Mouse (Mus musculus) MEL (cell line): ENCODE results near the gene Map3k6. TPM values are rescaled to one million over a fixed set of nuclear protein-coding genes. Genes with fewer than 3 reads are reported as not detected.

ENCODE experiments used
- DNase-seq: peaks from one replicate; pipeline ENCODE4 v3.0.0; 2011; ENCODE audit warnings: low read depth, low spot score
- H3K27ac ChIP-seq: 2 replicates; pipeline ENCODE4 v1.5.1; 2012; ENCODE audit warnings: low read depth, mild to moderate bottlenecking, control low read depth, low read length, moderate library complexity; ENCODE audit not compliant: control insufficient read depth
- H3K27me3 ChIP-seq, 2 experiments: fragments of 150-350 bp in 1 of 2; sonication (generic) in 1 of 2; 2 replicates each; pipeline ENCODE4 v1.6.1; 2012; ENCODE audit warnings: low read length in 2 of 2, mild to moderate bottlenecking in 2 of 2, improper control_type of control experiment in 1 of 2, moderate library complexity in 1 of 2; ENCODE audit not compliant: insufficient read depth in 2 of 2, control insufficient read depth in 1 of 2
- H3K36me3 ChIP-seq, 2 experiments: 2 replicates each; pipeline ENCODE4 v1.6.1; 2012 to 2014; ENCODE audit warnings: low read length in 2 of 2, improper control_type of control experiment in 1 of 2, inconsistent platforms in 1 of 2, mild to moderate bottlenecking in 1 of 2; ENCODE audit not compliant: insufficient read depth in 2 of 2, control insufficient read depth in 1 of 2
- H3K4me1 ChIP-seq, 2 experiments: fragments of 150-350 bp in 1 of 2; sonication (generic) in 1 of 2; 2 replicates each; pipeline ENCODE4 v1.6.1; 2012; ENCODE audit warnings: low read length in 2 of 2, improper control_type of control experiment in 1 of 2, mild to moderate bottlenecking in 1 of 2; ENCODE audit not compliant: insufficient read depth in 2 of 2, control insufficient read depth in 1 of 2
- H3K4me3 ChIP-seq, 2 experiments: fragments of 150-350 bp in 1 of 2; sonication (generic) in 1 of 2; 2 replicates each; pipeline ENCODE4 v1.5.1; 2012; ENCODE audit warnings: low read depth in 2 of 2, low read length in 2 of 2, mild to moderate bottlenecking in 2 of 2, moderate library complexity in 2 of 2, control low read depth in 1 of 2, improper control_type of control experiment in 1 of 2; ENCODE audit not compliant: control insufficient read depth in 1 of 2, insufficient read depth in 1 of 2
- H3K79me2 ChIP-seq: 2 replicates; pipeline ENCODE4 v1.6.1; 2012; ENCODE audit warnings: mild to moderate bottlenecking, low read length, moderate library complexity; ENCODE audit not compliant: control insufficient read depth, poor library complexity, insufficient read depth
- H3K9ac ChIP-seq: 2 replicates; pipeline ENCODE4 v1.6.1; 2012; ENCODE audit warnings: low read depth, mild to moderate bottlenecking, control low read depth, low read length, moderate library complexity; ENCODE audit not compliant: control insufficient read depth, poor library complexity, severe bottlenecking
- H3K9me3 ChIP-seq: fragments of 150-350 bp; sonication (generic); replicated peaks from 2 replicates; pipeline ENCODE4 v1.6.1; 2012; ENCODE audit warnings: mild to moderate bottlenecking, low read length, improper control_type of control experiment, moderate library complexity; ENCODE audit not compliant: insufficient read depth
- BHLHE40 ChIP-seq: IDR thresholded peaks from 2 replicates; pipeline ENCODE4 v1.6.1; 2012; ENCODE audit warnings: low read depth, mild to moderate bottlenecking, inconsistent platforms, low read length, improper control_type of control experiment, borderline replicate concordance
- CHD2 ChIP-seq: IDR thresholded peaks from 2 replicates; pipeline ENCODE4 v1.6.1; 2011; ENCODE audit warnings: low read length, improper control_type of control experiment
- CTCF ChIP-seq, 3 experiments: IDR thresholded peaks in 2 of 3; conservative IDR thresholded peaks in 1 of 3; 2 replicates each; pipeline ENCODE4 v1.5.1; 2011 to 2012; ENCODE audit warnings: low read length in 3 of 3, low read depth in 2 of 3, mild to moderate bottlenecking in 2 of 3, improper control_type of control experiment in 1 of 3, inconsistent platforms in 1 of 3, mixed read lengths in 1 of 3, moderate library complexity in 1 of 3; ENCODE audit not compliant: control insufficient read depth in 1 of 3, insufficient read depth in 1 of 3, poor library complexity in 1 of 3, severe bottlenecking in 1 of 3
- E2F4 ChIP-seq: IDR thresholded peaks from 2 replicates; pipeline ENCODE4 v1.6.1; 2011; ENCODE audit warnings: low read depth, low read length, improper control_type of control experiment, borderline replicate concordance
- ELF1 ChIP-seq: IDR thresholded peaks from 2 replicates; pipeline ENCODE4 v1.6.1; 2014; ENCODE audit warnings: low read depth, mild to moderate bottlenecking, inconsistent platforms, low read length, improper control_type of control experiment, moderate library complexity
- EP300 ChIP-seq, 2 experiments: IDR thresholded peaks; 2 replicates each; pipeline ENCODE4 v1.6.1; 2011; ENCODE audit warnings: improper control_type of control experiment in 2 of 2, low read length in 2 of 2, low read depth in 1 of 2, mild to moderate bottlenecking in 1 of 2
- ETS1 ChIP-seq: IDR thresholded peaks from 2 replicates; pipeline ENCODE4 v1.6.1; 2012; ENCODE audit warnings: low read depth, mild to moderate bottlenecking, inconsistent platforms, low read length, improper control_type of control experiment, moderate library complexity
- HCFC1 ChIP-seq: IDR thresholded peaks from 2 replicates; pipeline ENCODE4 v1.6.1; 2012; ENCODE audit warnings: low read depth, mild to moderate bottlenecking, inconsistent platforms, low read length, improper control_type of control experiment, moderate library complexity
- JUND ChIP-seq: IDR thresholded peaks from 2 replicates; pipeline ENCODE4 v1.6.1; 2011; ENCODE audit warnings: low read depth, mild to moderate bottlenecking, improper control_type of control experiment, low read length
- KAT2A ChIP-seq: conservative IDR thresholded peaks from 2 replicates; pipeline ENCODE4 v1.6.1; 2012; ENCODE audit warnings: low read depth, low read length, improper control_type of control experiment, inconsistent platforms
- MAFK ChIP-seq: IDR thresholded peaks from 2 replicates; pipeline ENCODE4 v1.6.1; 2011; ENCODE audit warnings: low read depth, mild to moderate bottlenecking, low read length, improper control_type of control experiment, borderline replicate concordance
- MAX ChIP-seq: IDR thresholded peaks from 2 replicates; pipeline ENCODE4 v1.6.1; 2011; ENCODE audit warnings: low read length, improper control_type of control experiment
- MAZ ChIP-seq: IDR thresholded peaks from 2 replicates; pipeline ENCODE4 v1.6.1; 2012; ENCODE audit warnings: low read depth, mild to moderate bottlenecking, inconsistent platforms, low read length, improper control_type of control experiment
- MEF2A ChIP-seq: IDR thresholded peaks from 2 replicates; pipeline ENCODE4 v1.6.1; 2014; ENCODE audit warnings: low read depth, mild to moderate bottlenecking, inconsistent platforms, low read length, improper control_type of control experiment; ENCODE audit not compliant: poor library complexity, insufficient replicate concordance, severe bottlenecking; ENCODE audit errors: extremely low read depth
- MXI1 ChIP-seq: IDR thresholded peaks from 2 replicates; pipeline ENCODE4 v1.6.1; 2011; ENCODE audit warnings: mild to moderate bottlenecking, low read depth, low read length, improper control_type of control experiment
- MYB ChIP-seq: IDR thresholded peaks from 2 replicates; pipeline ENCODE4 v1.6.1; 2011; ENCODE audit warnings: mild to moderate bottlenecking, low read depth, low read length, improper control_type of control experiment
- MYC ChIP-seq: IDR thresholded peaks from 2 replicates; pipeline ENCODE4 v1.6.1; 2011; ENCODE audit warnings: low read depth, mild to moderate bottlenecking, low read length, improper control_type of control experiment, moderate library complexity
- NELFE ChIP-seq: IDR thresholded peaks from 2 replicates; pipeline ENCODE4 v1.6.1; 2011; ENCODE audit warnings: low read depth, low read length, improper control_type of control experiment
- NRF1 ChIP-seq: IDR thresholded peaks from 2 replicates; pipeline ENCODE4 v1.6.1; 2014; ENCODE audit warnings: low read depth, mild to moderate bottlenecking, inconsistent platforms, low read length, improper control_type of control experiment, moderate library complexity; ENCODE audit not compliant: poor library complexity, insufficient read depth, severe bottlenecking
- POLR2A ChIP-seq, 2 experiments: IDR thresholded peaks; 2 replicates each; pipeline ENCODE4 v1.6.1; 2011 to 2012; ENCODE audit warnings: low read length in 2 of 2, mild to moderate bottlenecking in 2 of 2, control low read depth in 1 of 2, improper control_type of control experiment in 1 of 2, low read depth in 1 of 2, moderate library complexity in 1 of 2; ENCODE audit not compliant: control insufficient read depth in 1 of 2, insufficient read depth in 1 of 2, poor library complexity in 1 of 2
- POLR2AphosphoS2 ChIP-seq: IDR thresholded peaks from 2 replicates; pipeline ENCODE4 v1.6.1; 2011; ENCODE audit warnings: low read length, improper control_type of control experiment
- RAD21 ChIP-seq: IDR thresholded peaks from 2 replicates; pipeline ENCODE4 v1.6.1; 2011; ENCODE audit warnings: mild to moderate bottlenecking, low read depth, low read length, improper control_type of control experiment
- RCOR1 ChIP-seq: IDR thresholded peaks from 2 replicates; pipeline ENCODE4 v1.6.1; 2012; ENCODE audit warnings: low read depth, mild to moderate bottlenecking, inconsistent platforms, low read length, improper control_type of control experiment
- SIN3A ChIP-seq: IDR thresholded peaks from 2 replicates; pipeline ENCODE4 v1.6.1; 2012; ENCODE audit warnings: low read length, improper control_type of control experiment, inconsistent platforms
- SMC3 ChIP-seq: IDR thresholded peaks from 2 replicates; pipeline ENCODE4 v1.6.1; 2011; ENCODE audit warnings: low read depth, low read length, improper control_type of control experiment
- TAL1 ChIP-seq: IDR thresholded peaks from 2 replicates; pipeline ENCODE4 v1.6.1; 2012; ENCODE audit warnings: mild to moderate bottlenecking, inconsistent platforms, low read length, moderate library complexity, mixed read lengths
- TBP ChIP-seq: IDR thresholded peaks from 2 replicates; pipeline ENCODE4 v1.8.0; 2011; ENCODE audit warnings: low read depth, low read length, improper control_type of control experiment
- TCF12 ChIP-seq: IDR thresholded peaks from 2 replicates; pipeline ENCODE4 v1.6.1; 2014; ENCODE audit warnings: low read depth, mild to moderate bottlenecking, inconsistent platforms, low read length, improper control_type of control experiment, moderate library complexity
- UBTF ChIP-seq: IDR thresholded peaks from 2 replicates; pipeline ENCODE4 v1.6.1; 2012; ENCODE audit warnings: low read depth, mild to moderate bottlenecking, inconsistent platforms, low read length, improper control_type of control experiment, moderate library complexity, borderline replicate concordance; ENCODE audit not compliant: insufficient read depth
- USF2 ChIP-seq, 2 experiments: IDR thresholded peaks; 2 replicates each; pipeline ENCODE4 v1.6.1; 2011 to 2012; ENCODE audit warnings: improper control_type of control experiment in 2 of 2, low read length in 2 of 2, borderline replicate concordance in 1 of 2, inconsistent platforms in 1 of 2, low read depth in 1 of 2, mild to moderate bottlenecking in 1 of 2; ENCODE audit not compliant: insufficient read depth in 1 of 2
- ZC3H11A ChIP-seq: IDR thresholded peaks from 2 replicates; pipeline ENCODE4 v1.6.1; 2012; ENCODE audit warnings: low read depth, mild to moderate bottlenecking, inconsistent platforms, low read length, improper control_type of control experiment
- ZKSCAN1 ChIP-seq: IDR thresholded peaks from 2 replicates; pipeline ENCODE4 v1.6.1; 2012; ENCODE audit warnings: low read depth, mild to moderate bottlenecking, inconsistent platforms, low read length, improper control_type of control experiment, moderate library complexity
- ZMIZ1 ChIP-seq: IDR thresholded peaks from 2 replicates; pipeline ENCODE4 v1.6.1; 2012; ENCODE audit warnings: low read depth, mild to moderate bottlenecking, inconsistent platforms, low read length, improper control_type of control experiment, moderate library complexity
- ZNF384 ChIP-seq: IDR thresholded peaks from 2 replicates; pipeline ENCODE4 v1.6.1; 2012; ENCODE audit warnings: low read depth, mild to moderate bottlenecking, inconsistent platforms, low read length, improper control_type of control experiment
- polyA plus RNA-seq, 2 experiments: library from polyadenylated mRNA; stranded (reverse) in 1 of 2; unstranded in 1 of 2; fragments of >175 nt in 1 of 2; fragments of >200 nt in 1 of 2; gene quantifications; 2 replicates each; pipeline versions ENCODE4 v1.2.1 to v1.2.4; 2012; ENCODE audit warnings: low replicate concordance in 2 of 2, low read depth in 1 of 2; ENCODE audit not compliant: insufficient read length in 2 of 2, insufficient read depth in 1 of 2, missing spikeins in 1 of 2
- total RNA-seq: library from RNA; depleted of rRNA; stranded (reverse); fragments of 300-350 nt; gene quantifications from 2 replicates; pipeline ENCODE4 v1.2.3, GENCODE M21; 2012

The Map3k6 gene
- total and polyA plus RNA-seq, 3 experiments, result 19.1 to 21.9 TPM; not detected in 1

- Histone ChIP-seq H3K27ac (peak overlapping the region; percentile 94), H3K27me3 (no peaks in the 10 kb centered on the region), H3K36me3 (peaks cover 0 to 36% of the 10 kb centered on the region in 2 experiments; a peak in 2 of 4 replicates), H3K79me2 (peaks cover 8% of the 10 kb centered on the region), H3K4me3 (peak overlapping the region; percentile 75 to 85), H3K4me1 (peaks cover 10 to 60% of the 10 kb centered on the region in 2 experiments), H3K9ac (peak overlapping the region; percentile 74), H3K9me3 (no peaks in the 10 kb centered on the region)
- DNase-seq, result peak; percentile 93
- TF ChIP-seq MEF2A, result no peak
- no peak for TF ChIP-seq TAL1
- TF ChIP-seq MXI1, result no peak; the same call in 1 of the 2 replicates
- peak in 2 of 3 experiments; percentile 45 to 64; a peak in 5 of 6 replicates for TF ChIP-seq CTCF (IDR thresholded peaks at IDR 0.05 in 2 of 3, conservative IDR thresholded peaks at IDR 0.05 in 1 of 3; ENCODE audit: control insufficient read depth in 1 of 3, insufficient read depth in 1 of 3, low read depth in 2 of 3, low read length in 3 of 3, poor library complexity in 1 of 3, severe bottlenecking in 1 of 3)
- TF ChIP-seq USF2 (IDR thresholded peaks at IDR 0.05; ENCODE audit: borderline replicate concordance in 1 of 2, insufficient read depth in 1 of 2, low read depth in 1 of 2, low read length in 2 of 2), result no peak
- TF ChIP-seq POLR2A (IDR thresholded peaks at IDR 0.05; ENCODE audit: control insufficient read depth in 1 of 2, insufficient read depth in 1 of 2, low read depth in 1 of 2, low read length in 2 of 2, poor library complexity in 1 of 2), result peak; percentile 70 to 83; a peak in 3 of 4 replicates
- no peak for TF ChIP-seq ZMIZ1
- TF ChIP-seq MYB, result no peak
- TF ChIP-seq NELFE, result peak; percentile 68
- no peak for TF ChIP-seq JUND
- 0 out of 2 replicates have a peak, but pooled peaks have one; percentile 8 for TF ChIP-seq ETS1
- TF ChIP-seq TBP, result peak; percentile 46; the same call in 1 of the 2 replicates
- TF ChIP-seq TCF12, result peak; percentile 41
- TF ChIP-seq NRF1, result peak; percentile 74
- 0 out of 2 replicates have a peak, but pooled peaks have one; percentile 25 for TF ChIP-seq MYC
- peak; percentile 92; the same call in 1 of the 2 replicates for TF ChIP-seq UBTF
- no peak for TF ChIP-seq E2F4
- no peak for TF ChIP-seq MAFK
- TF ChIP-seq EP300 (IDR thresholded peaks at IDR 0.05; ENCODE audit: low read depth in 1 of 2, low read length in 2 of 2), result peak; percentile 45 to 55
- no peak for TF ChIP-seq MAX
- no peak for TF ChIP-seq BHLHE40
- peak; percentile 77 for TF ChIP-seq POLR2AphosphoS2
- TF ChIP-seq ZNF384, result no peak
- TF ChIP-seq RCOR1, result peak; percentile 55
- no peak for TF ChIP-seq RAD21
- TF ChIP-seq HCFC1, result peak; percentile 14; the same call in 1 of the 2 replicates
- TF ChIP-seq SIN3A, result no peak; the same call in none of the 2 replicates
- no peak for TF ChIP-seq ZKSCAN1
- no peak for TF ChIP-seq ELF1
- TF ChIP-seq SMC3, result 0 out of 2 replicates have a peak, but pooled peaks have one; percentile 5
- no peak for TF ChIP-seq CHD2
- peak; percentile 18; the same call in 1 of the 2 replicates for TF ChIP-seq MAZ
- no peak for TF ChIP-seq ZC3H11A
- no peak for TF ChIP-seq KAT2A
These were observed 603 bp downstream of the Map3k6 start for GRCm38 (mm10) chr4:133240934-133241908.
